Mouse (Mus musculus): ENCODE data around the gene Ube2j2.

DNA sequence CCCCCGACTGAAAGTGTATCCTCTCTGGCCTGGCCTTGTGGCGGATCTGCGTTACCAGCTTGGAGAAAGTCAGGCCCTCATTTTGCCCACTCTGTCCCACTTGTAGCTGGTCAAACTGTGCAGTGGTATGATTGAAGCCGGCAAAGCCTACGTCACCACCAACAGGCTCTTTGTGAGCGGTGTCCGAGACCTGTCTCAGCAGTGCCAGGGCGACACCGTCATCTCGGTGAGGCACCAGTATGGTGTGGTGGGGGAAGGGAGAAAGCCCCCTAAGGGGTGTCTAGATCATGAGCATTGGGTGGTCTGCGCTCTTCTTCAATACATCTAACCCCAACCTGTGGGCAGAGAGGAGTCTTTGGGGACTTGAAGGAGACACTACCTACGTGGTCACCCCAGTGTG, 47.2 kb upstream of the Ube2j2 start:
- TF ChIP-seq POLR2A (IDR thresholded peaks at IDR 0.05; ENCODE audit: borderline replicate concordance, extremely low read depth, insufficient read depth, insufficient read length, poor library complexity, severe bottlenecking): no peak
- TF ChIP-seq CTCF (IDR thresholded peaks at IDR 0.05; ENCODE audit: borderline replicate concordance, extremely low read depth, insufficient read depth, insufficient read length): no peak

Measured in brain, embryonic 14.5 days (tissue).